Mouse (Mus musculus) liver, embryonic 14.5 days (tissue): ENCODE results near the gene Maob.

ENCODE experiments used
- CTCF ChIP-seq: IDR thresholded peaks from 2 replicates; pipeline ENCODE4 v1.5.1; 2016; ENCODE audit warnings: antibody characterized with exemption, low read depth, control low read depth
- EP300 ChIP-seq: IDR thresholded peaks from 2 replicates; pipeline ENCODE4 v1.6.1; 2016; ENCODE audit warnings: antibody characterized with exemption, low read depth

DNA sequence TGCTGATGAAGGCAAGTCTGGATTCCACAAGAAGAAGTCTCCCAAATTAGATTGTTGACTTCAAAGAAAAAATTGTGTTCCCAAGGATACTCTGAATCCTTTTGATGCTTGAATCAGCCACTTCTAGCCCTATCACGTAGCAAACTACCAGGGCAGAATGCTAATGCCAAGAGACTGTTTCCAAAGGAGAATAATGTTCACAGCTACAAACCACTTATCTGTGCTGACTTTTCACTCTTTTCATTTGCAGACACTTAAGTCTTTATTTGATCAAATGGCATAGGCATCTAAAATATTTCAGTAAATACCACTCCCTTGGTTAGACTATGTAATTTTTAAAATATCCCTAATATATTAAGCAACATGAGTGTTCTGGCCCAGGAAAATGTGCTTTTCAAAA lies 68.2 kb downstream of the Maob start:
- TF ChIP-seq CTCF, result no peak
- no peak for TF ChIP-seq EP300
